Mouse (Mus musculus) kidney, adult 9 months (tissue): ENCODE results near the gene Zfp953.
A peak's percentile ranks its signal among the peaks of the same experiment; 100 is the strongest.
"Not testable (repeated sequence)": the region's sequence is repeated elsewhere in the genome, so short reads cannot be mapped to it uniquely, and the experiment has no call there.

Source experiments
- DNase-seq: peaks from one replicate; pipeline ENCODE4 v3.0.0; 2022

The Zfp953 gene

DNA sequence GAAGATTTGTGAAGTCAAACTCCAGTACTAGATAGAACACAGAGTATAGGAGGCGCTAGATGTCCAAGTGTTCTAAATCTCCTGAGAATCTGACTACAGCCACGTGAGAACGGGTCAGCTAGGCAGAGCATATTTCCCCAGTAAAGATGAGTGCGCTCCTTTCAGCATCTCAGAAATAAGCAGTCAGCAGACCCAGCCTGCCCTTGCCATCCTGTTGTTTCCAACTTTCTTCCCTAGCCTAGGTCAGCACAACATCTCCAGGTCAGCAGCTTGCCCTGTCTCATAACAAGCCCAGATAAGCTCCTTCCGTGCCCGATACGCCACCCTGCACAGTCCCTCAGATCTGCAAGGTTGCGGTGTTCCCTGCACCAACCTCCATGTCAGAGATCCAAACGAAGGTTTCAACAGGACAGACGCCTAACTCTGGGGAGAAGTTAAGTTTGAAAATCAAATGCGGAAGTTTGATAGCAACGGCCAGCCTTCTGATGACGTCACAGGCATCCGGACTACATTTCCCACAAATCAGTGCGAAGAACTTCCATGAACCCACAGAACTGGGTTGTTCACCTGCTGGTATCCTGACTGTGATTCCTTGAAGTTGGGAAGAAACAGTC, at the start of gene Zfp953, which contains the start of gene Gm28044:
Gene Zfp953, minus strand, starts transcription at position 475 of the 614 bp plus-strand sequence.
Gene Gm28044, minus strand, starts transcription at position 406 of the 614 bp plus-strand sequence.
- peak; percentile 96 for DNase-seq

DNA sequence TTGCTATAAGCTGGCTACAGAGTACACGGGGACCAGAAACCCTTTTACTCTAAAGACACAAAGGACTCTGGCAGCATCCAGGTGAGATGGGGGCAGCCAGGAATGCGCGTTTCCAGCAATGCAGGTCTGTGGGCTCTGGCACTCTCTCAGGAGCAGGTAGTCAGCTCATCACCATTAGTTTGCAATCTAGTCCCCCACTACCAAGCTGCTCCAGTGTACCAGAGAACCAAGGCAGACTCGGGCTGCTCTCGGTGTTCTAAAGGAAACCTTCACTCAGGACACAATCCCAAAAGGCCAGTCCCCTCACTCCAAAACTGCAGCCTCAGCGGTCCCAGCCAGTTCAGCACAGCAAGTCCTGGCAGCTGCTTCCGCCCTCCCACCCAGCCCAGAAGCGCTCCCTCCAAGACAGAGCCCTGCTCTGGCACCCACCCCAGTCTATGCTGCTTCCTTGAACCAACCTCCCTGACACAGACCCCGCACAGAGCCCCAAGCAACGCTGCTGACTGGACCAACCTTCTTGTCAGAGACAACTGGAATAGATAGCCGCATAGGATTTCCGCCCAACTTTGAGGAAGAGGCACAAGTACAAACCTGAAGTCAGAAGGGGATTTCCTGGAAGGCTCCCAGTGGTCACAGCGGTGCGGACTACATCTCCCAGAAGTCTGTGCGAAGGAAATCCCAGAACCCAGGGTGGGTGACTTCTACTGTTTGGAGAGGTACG, 38.9 kb upstream of the Zfp953 start, which contains the start of gene Zfp429:
Gene Zfp429, minus strand, starts transcription at position 637 of the 721 bp plus-strand sequence.
- peak; percentile 84 for DNase-seq

- DNase-seq: not testable (repeated sequence)
These were observed 15.8 kb upstream of the Zfp953 start for GRCm38 (mm10) chr13:67376255-67376654.

- DNase-seq: peak; percentile 83
These were observed 14.9 kb upstream of the Zfp953 start, which contains the start of the genes Gm28041 and Zfp456 for GRCm38 (mm10) chr13:67375050-67375911. TSS of gene Gm28041 (minus strand) at chr13:67375733. TSS of gene Zfp456 (minus strand) at chr13:67375810.

- no peak for DNase-seq
These were observed 8.6 kb downstream of the Zfp953 start for GRCm38 (mm10) chr13:67351854-67352253.

DNA sequence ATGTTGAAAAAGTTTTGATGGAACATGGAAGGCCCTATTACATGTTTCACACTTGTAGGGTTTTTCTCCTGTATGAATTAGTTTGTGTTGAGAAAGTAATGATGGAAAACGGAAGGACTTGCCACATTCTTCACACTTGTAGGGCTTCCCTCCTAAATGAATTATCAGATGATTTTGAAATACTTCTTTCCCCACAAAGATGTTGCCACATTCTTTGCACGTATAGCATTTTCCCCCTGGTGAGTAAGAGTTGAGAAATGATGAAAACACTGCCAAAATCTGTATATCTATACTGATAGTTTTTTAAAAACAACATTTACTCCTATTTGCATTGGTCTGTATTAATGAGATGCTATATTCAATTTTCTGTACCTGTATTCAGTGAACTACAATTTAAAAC, 17.0 kb downstream of the Zfp953 start:
- DNase-seq: no peak

- DNase-seq: no peak
These were observed 27.5 kb downstream of the Zfp953 start for GRCm38 (mm10) chr13:67332877-67333276.

DNA sequence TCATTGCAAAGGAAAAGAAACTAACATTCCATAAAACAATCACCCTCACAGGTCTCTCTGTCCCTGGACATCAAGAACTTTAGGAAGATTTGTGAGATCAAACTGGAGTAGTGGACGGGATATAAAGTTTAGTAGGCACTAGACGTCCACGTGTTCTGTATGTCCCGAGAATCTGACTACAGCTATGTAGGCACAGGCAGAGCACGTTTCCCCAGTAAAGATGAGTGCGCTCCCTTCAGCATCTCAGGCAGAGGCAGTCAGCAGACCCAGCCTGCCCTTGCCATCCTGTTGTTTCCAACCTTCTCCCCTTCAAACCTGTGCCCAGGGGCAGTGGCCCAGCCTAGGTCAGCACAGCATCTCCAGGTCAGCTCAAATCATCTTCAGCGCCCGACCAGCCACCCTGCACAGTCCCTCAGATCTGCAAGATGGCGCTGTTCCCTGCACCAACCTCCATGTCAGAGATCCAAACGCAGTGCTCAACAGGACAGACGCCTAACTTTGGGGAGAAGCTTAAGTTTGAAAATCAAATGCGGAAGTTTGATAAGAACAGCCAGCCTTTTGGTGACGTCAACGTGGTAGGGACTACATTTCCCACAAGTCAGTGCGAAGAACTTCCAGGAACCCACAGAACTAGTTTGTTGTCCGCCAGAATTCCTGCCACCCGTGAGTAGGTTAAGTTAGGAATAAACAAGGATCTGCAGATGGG, 28.2 kb downstream of the Zfp953 start, which contains the start of gene Zfp595:
Gene Zfp595, minus strand, starts transcription at position 552 of the 706 bp plus-strand sequence.
- peak; percentile 94 for DNase-seq

- no peak for DNase-seq
These were observed 53.7 kb downstream of the Zfp953 start for GRCm38 (mm10) chr13:67306718-67307117.

DNA sequence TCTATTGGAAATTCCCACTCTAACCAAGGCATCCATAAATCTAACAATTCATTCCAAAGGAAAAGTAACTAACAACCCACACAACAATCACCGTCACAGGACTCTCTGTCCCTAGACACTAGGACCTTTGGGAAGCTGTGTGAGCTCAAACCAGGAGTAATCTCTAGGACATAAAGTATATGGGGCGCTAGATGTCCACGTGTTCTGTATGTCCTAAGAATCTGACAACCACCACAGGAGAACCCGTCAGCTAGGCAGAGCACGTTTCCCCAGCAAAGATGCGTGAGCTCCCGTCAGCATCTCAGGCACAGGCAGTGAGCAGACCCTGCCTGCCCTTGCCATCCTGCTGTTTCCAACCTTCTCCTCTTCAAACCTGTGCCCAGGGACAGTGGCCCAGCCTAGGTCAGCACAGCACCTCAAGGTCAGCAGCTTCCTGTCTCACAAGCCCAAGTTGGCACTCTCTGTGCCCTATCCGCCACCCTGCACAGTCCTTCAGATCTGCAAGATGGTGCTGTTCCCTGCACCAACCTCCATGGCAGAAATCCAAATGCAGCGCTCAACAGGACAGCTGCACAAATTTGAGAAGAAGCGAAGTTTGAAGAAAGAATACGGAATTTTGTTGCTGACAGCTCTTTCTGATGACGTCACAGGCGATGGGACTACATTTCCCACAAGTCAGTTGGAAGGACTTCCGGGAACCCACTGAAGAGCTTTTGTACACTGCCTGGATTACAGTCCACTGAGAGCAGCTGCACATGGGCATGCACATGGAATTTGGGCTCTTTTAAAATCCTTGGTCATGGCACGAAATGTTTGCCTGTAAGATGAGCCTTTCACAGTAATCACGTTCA, 54.4 kb downstream of the Zfp953 start, which contains the start of gene Zfp457:
Gene Zfp457, minus strand, starts transcription at position 664 of the 851 bp plus-strand sequence.
- DNase-seq: peak; percentile 95
